15 mouse cellular contexts compared by ENCODE assay signal in the genomic region with DNA sequence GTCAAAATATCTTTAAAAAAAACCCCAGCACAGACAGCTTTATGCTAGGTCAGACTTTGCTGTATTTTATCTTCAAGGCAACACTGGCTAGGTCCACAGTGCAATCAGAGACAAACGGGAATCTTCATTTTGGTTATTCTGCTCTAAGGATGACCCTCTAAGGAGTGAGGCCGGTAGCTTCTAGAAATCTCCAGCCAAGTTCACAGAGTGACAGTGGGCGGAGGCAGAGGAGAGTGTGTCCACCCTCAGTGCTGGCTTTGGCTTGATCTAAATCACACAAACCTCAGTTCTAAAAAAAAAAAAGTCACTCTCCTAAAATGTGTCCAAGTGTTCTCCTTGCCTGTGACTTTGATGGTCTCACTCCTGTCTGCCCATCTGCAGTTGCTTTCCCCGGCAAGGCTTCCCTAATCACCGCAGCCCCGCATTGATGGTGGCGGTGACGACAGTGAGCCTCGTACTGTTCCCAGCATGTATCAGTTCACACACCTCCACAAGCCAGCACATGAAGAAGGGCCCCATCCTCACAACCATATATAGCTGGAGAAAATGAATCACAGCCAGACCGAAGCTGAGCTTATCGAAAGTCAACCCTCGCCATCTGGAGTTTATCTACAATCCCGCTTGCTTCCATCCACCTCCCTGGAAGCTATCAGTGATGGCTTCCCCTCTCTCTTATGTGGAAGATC. TPM values are rescaled to one million over a fixed set of nuclear protein-coding genes. Genes with fewer than 3 reads are reported as not detected.
DNase-seq lines count a peak whose midpoint lies in the region; ATAC-seq and TF ChIP-seq lines count a peak whose summit lies in the region.
"Had no signal": no experiment of that assay in that cellular context is flagged by ENCODE, and none has a peak within 500 bp of the region (broad histone marks: within the 10 kb centered on the region; RNA-seq: fewer than 3 reads in every experiment).

No protein-coding gene starts in this region.

- H3K27me3 ChIP-seq in heart, embryonic 14.5 days (ENCODE audit: control insufficient read depth, insufficient read depth, low read length) = no peaks in the 10 kb centered on the region
- no peaks in the 10 kb centered on the region for H3K27me3 ChIP-seq in thymus, adult 2 months (ENCODE audit: control insufficient read depth, insufficient read depth, low read length)
- H3K27me3 ChIP-seq: Patski had no signal

- DNase-seq in heart, postnatal 10 days = no peak
- peak; percentile 75 for DNase-seq in right cerebral cortex, adult 18-20 months
- DNase-seq in right cerebral cortex, postnatal 14 days = no peak
- DNase-seq in left cerebral cortex, adult 2 months (ENCODE audit: extremely low spot score in 1 of 2, low spot score in 2 of 2) = peak; percentile 42 to 44
- DNase-seq in thymus, adult 2 months = no peak
- no peak for DNase-seq in T-cell, adult 2 months (ENCODE audit: low spot score)
- DNase-seq: cerebellum, adult 9-10 months; embryo, embryonic 11 days; heart, adult 11 months; layer of hippocampus, adult 9-11 months; lung, adult 2 months had no signal

- 0 out of 4 replicates have a peak overlapping the region, but pooled peaks have one; percentile 20 to 28 for H3K27ac ChIP-seq in heart, embryonic 14.5 days (replicated peaks in 1 of 2; ENCODE audit: control insufficient read depth in 1 of 2, insufficient read depth in 1 of 2, low read depth in 2 of 2, low read length in 2 of 2)
- H3K27ac ChIP-seq in left cerebral cortex, adult 2 months = peak overlapping the region; percentile 42
- no peak overlapping the region for H3K27ac ChIP-seq in thymus, adult 2 months (ENCODE audit: control insufficient read depth, insufficient read depth, low read length)
- H3K27ac ChIP-seq: hindbrain, postnatal 0 days had no signal

- H3K36me3 ChIP-seq in heart, embryonic 14.5 days (ENCODE audit: control insufficient read depth, insufficient read depth, low read length) = peaks cover 4% of the 10 kb centered on the region
- H3K36me3 ChIP-seq in thymus, adult 2 months (ENCODE audit: control insufficient read depth, insufficient read depth, low read length) = peaks cover 20% of the 10 kb centered on the region

- intact Hi-C loops in heart, postnatal 10 days (cut with DNase I) = loop anchor here (10.0 kb wide), 1 partner anchor 369 kb away; no protein-coding TSS in a partner anchor
- intact Hi-C loops in left cerebral cortex, adult 2 months (cut with DNase I) = no loop called here

- TF ChIP-seq CTCF in left cerebral cortex, adult 2 months (IDR thresholded peaks at IDR 0.05) = no peak
- TF ChIP-seq CTCF in thymus, adult 2 months (IDR thresholded peaks at IDR 0.05; ENCODE audit: borderline replicate concordance, control insufficient read depth, extremely low read depth, insufficient read depth, low read length, poor library complexity) = no peak

- peak; percentile 41; the same call in 1 of the 2 replicates for ATAC-seq in heart, embryonic 14.5 days (ENCODE audit: insufficient number of reproducible peaks, insufficient read depth, low FRiP score, low read depth)
- ATAC-seq: forebrain, embryonic 16.5 days; hindbrain, postnatal 0 days; Patski had no signal

- H3K9ac ChIP-seq in heart, embryonic 14.5 days (ENCODE audit: low read length) = peak overlapping the region; percentile 38; the same call in 1 of the 2 replicates

- H3K4me3 ChIP-seq in heart, embryonic 14.5 days (ENCODE audit: control insufficient read depth in 1 of 2, insufficient read depth in 1 of 2, low read depth in 1 of 2, low read length in 2 of 2) = 0 out of 4 replicates have a peak overlapping the region, but pooled peaks of 1 of the 2 experiments have one; percentile 0
- H3K4me3 ChIP-seq in left cerebral cortex, adult 2 months = no peak overlapping the region
- H3K4me3 ChIP-seq in thymus, adult 2 months (ENCODE audit: control insufficient read depth, insufficient read depth, low read length) = no peak overlapping the region

- peaks cover 28 to 30% of the 10 kb centered on the region in 2 experiments for H3K4me1 ChIP-seq in heart, embryonic 14.5 days (ENCODE audit: control insufficient read depth in 2 of 2, insufficient read depth in 2 of 2, low read length in 2 of 2)
- H3K4me1 ChIP-seq in thymus, adult 2 months (replicated peaks; ENCODE audit: control insufficient read depth, insufficient read depth, low read length) = peaks cover 61% of the 10 kb centered on the region

- no peak for TF ChIP-seq POLR2A in thymus, adult 2 months (IDR thresholded peaks at IDR 0.05; ENCODE audit: control insufficient read depth, extremely low read depth, insufficient read depth, low read length, poor library complexity)

- H3K4me2 ChIP-seq in heart, embryonic 14.5 days (ENCODE audit: low read length) = peak overlapping the region; percentile 39

- H3K9me3 ChIP-seq in heart, embryonic 14.5 days (ENCODE audit: control insufficient read depth, low read length) = no peaks in the 10 kb centered on the region

- 17% methylated on average over 13 of the region's 13 CpGs for WGBS in heart, embryonic 14.5 days
- WGBS in thymus, adult 2 months = 87% methylated on average over 13 of the region's 13 CpGs

RNA-seq across cellular contexts. Expression of gene Eif2d, which starts 33.0 kb away (rescaled TPM):
- polyA plus RNA-seq in heart, embryonic 14.5 days (2014; fragmentation: Nextera tagmentation; extraction: Ambion mirVana) = 49.6 and 50.2 TPM in 2 replicates
- 10 to 100 TPM; 36.3 to 36.7 TPM for total RNA-seq in heart, postnatal 10 days (2021)
- 10 to 100 TPM; 38.2 to 42.1 TPM for total RNA-seq in left cerebral cortex, adult 2 months (2021)
- 41.3 and 41.9 TPM in 2 replicates for polyA plus RNA-seq in thymus, adult 2 months (2012; rRNA removed)

RNA-seq across cellular contexts. Expression of gene Dyrk3, which starts 47.8 kb away (rescaled TPM):
- 1.5 and 1.7 TPM in 2 replicates for polyA plus RNA-seq in heart, embryonic 14.5 days (2014; fragmentation: Nextera tagmentation; extraction: Ambion mirVana)
- under 1 TPM; 0.32 to 0.91 TPM for total RNA-seq in heart, postnatal 10 days (2021)
- total RNA-seq in left cerebral cortex, adult 2 months (2021) = 10 to 100 TPM; 15.6 to 16.6 TPM
- 0.78 and 0.98 TPM in 2 replicates for polyA plus RNA-seq in thymus, adult 2 months (2012; rRNA removed)

RNA-seq across cellular contexts. Expression of gene Rassf5, which starts 59.1 kb away (rescaled TPM):
- 10.7 and 19.3 TPM in 2 replicates for polyA plus RNA-seq in heart, embryonic 14.5 days (2014; fragmentation: Nextera tagmentation; extraction: Ambion mirVana)
- 1 to 10 TPM; 3.9 to 5.4 TPM for total RNA-seq in heart, postnatal 10 days (2021)
- total RNA-seq in left cerebral cortex, adult 2 months (2021) = 10 to 100 TPM; 27.2 to 32.1 TPM
- 95.3 and 98.8 TPM in 2 replicates for polyA plus RNA-seq in thymus, adult 2 months (2012; rRNA removed)

Comparison
In these comparisons a context has a peak if more than half of its experiments do, and no peak if none do; other contexts are left out.
1. DNase-seq: peak in right cerebral cortex, adult 18-20 months (single experiment) and left cerebral cortex, adult 2 months (2 of 2); none in heart, postnatal 10 days (0 of 2), right cerebral cortex, postnatal 14 days (single experiment), thymus, adult 2 months (single experiment) and T-cell, adult 2 months (single experiment).
2. RNA of gene Dyrk3, which starts 47.8 kb away (total RNA-seq): 15.6 to 16.6 TPM in left cerebral cortex, adult 2 months; 0.32 to 0.91 TPM in heart, postnatal 10 days; every median in the first group is over 4 times any median in the second.
3. RNA of gene Rassf5, which starts 59.1 kb away (total RNA-seq): 27.2 to 32.1 TPM in left cerebral cortex, adult 2 months; 3.9 to 5.4 TPM in heart, postnatal 10 days; every median in the first group is over 4 times any median in the second.